Mouse (Mus musculus) MEL (cell line): ENCODE measurements at regions not wholly inside any gene's neighbourhood (a gene's known extent, or its start where the extent isn't known, plus 50 kb on each side); places are given as distances from the start of the nearest gene placed in this dataset.
A peak's percentile ranks its signal among the peaks of the same experiment; 100 is the strongest.

ENCODE experiments used
- DNase-seq: peaks from one replicate; pipeline ENCODE4 v3.0.0; 2011; ENCODE audit warnings: low read depth, low spot score
- H3K27ac ChIP-seq: 2 replicates; pipeline ENCODE4 v1.5.1; 2012; ENCODE audit warnings: low read depth, mild to moderate bottlenecking, control low read depth, low read length, moderate library complexity; ENCODE audit not compliant: control insufficient read depth
- H3K27me3 ChIP-seq, 2 experiments: fragments of 150-350 bp in 1 of 2; sonication (generic) in 1 of 2; 2 replicates each; pipeline ENCODE4 v1.6.1; 2012; ENCODE audit warnings: low read length in 2 of 2, mild to moderate bottlenecking in 2 of 2, improper control_type of control experiment in 1 of 2, moderate library complexity in 1 of 2; ENCODE audit not compliant: insufficient read depth in 2 of 2, control insufficient read depth in 1 of 2
- H3K36me3 ChIP-seq, 2 experiments: 2 replicates each; pipeline ENCODE4 v1.6.1; 2012 to 2014; ENCODE audit warnings: low read length in 2 of 2, improper control_type of control experiment in 1 of 2, inconsistent platforms in 1 of 2, mild to moderate bottlenecking in 1 of 2; ENCODE audit not compliant: insufficient read depth in 2 of 2, control insufficient read depth in 1 of 2
- H3K4me1 ChIP-seq, 2 experiments: fragments of 150-350 bp in 1 of 2; sonication (generic) in 1 of 2; 2 replicates each; pipeline ENCODE4 v1.6.1; 2012; ENCODE audit warnings: low read length in 2 of 2, improper control_type of control experiment in 1 of 2, mild to moderate bottlenecking in 1 of 2; ENCODE audit not compliant: insufficient read depth in 2 of 2, control insufficient read depth in 1 of 2
- H3K4me3 ChIP-seq, 2 experiments: fragments of 150-350 bp in 1 of 2; sonication (generic) in 1 of 2; 2 replicates each; pipeline ENCODE4 v1.5.1; 2012; ENCODE audit warnings: low read depth in 2 of 2, low read length in 2 of 2, mild to moderate bottlenecking in 2 of 2, moderate library complexity in 2 of 2, control low read depth in 1 of 2, improper control_type of control experiment in 1 of 2; ENCODE audit not compliant: control insufficient read depth in 1 of 2, insufficient read depth in 1 of 2
- H3K79me2 ChIP-seq: 2 replicates; pipeline ENCODE4 v1.6.1; 2012; ENCODE audit warnings: mild to moderate bottlenecking, low read length, moderate library complexity; ENCODE audit not compliant: control insufficient read depth, poor library complexity, insufficient read depth
- H3K9ac ChIP-seq: 2 replicates; pipeline ENCODE4 v1.6.1; 2012; ENCODE audit warnings: low read depth, mild to moderate bottlenecking, control low read depth, low read length, moderate library complexity; ENCODE audit not compliant: control insufficient read depth, poor library complexity, severe bottlenecking
- H3K9me3 ChIP-seq: fragments of 150-350 bp; sonication (generic); replicated peaks from 2 replicates; pipeline ENCODE4 v1.6.1; 2012; ENCODE audit warnings: mild to moderate bottlenecking, low read length, improper control_type of control experiment, moderate library complexity; ENCODE audit not compliant: insufficient read depth
- CHD1 ChIP-seq: IDR thresholded peaks from 2 replicates; pipeline ENCODE4 v1.6.1; 2012; ENCODE audit warnings: low read depth, mild to moderate bottlenecking, inconsistent platforms, low read length, improper control_type of control experiment
- CTCF ChIP-seq, 3 experiments: IDR thresholded peaks in 2 of 3; conservative IDR thresholded peaks in 1 of 3; 2 replicates each; pipeline ENCODE4 v1.5.1; 2011 to 2012; ENCODE audit warnings: low read length in 3 of 3, low read depth in 2 of 3, mild to moderate bottlenecking in 2 of 3, improper control_type of control experiment in 1 of 3, inconsistent platforms in 1 of 3, mixed read lengths in 1 of 3, moderate library complexity in 1 of 3; ENCODE audit not compliant: control insufficient read depth in 1 of 3, insufficient read depth in 1 of 3, poor library complexity in 1 of 3, severe bottlenecking in 1 of 3
- GABPA ChIP-seq: IDR thresholded peaks from 2 replicates; pipeline ENCODE4 v1.6.1; 2012; ENCODE audit warnings: low read depth, mild to moderate bottlenecking, inconsistent platforms, low read length, improper control_type of control experiment, moderate library complexity
- POLR2A ChIP-seq, 2 experiments: IDR thresholded peaks; 2 replicates each; pipeline ENCODE4 v1.6.1; 2011 to 2012; ENCODE audit warnings: low read length in 2 of 2, mild to moderate bottlenecking in 2 of 2, control low read depth in 1 of 2, improper control_type of control experiment in 1 of 2, low read depth in 1 of 2, moderate library complexity in 1 of 2; ENCODE audit not compliant: control insufficient read depth in 1 of 2, insufficient read depth in 1 of 2, poor library complexity in 1 of 2
- POLR2AphosphoS2 ChIP-seq: IDR thresholded peaks from 2 replicates; pipeline ENCODE4 v1.6.1; 2011; ENCODE audit warnings: low read length, improper control_type of control experiment
- RAD21 ChIP-seq: IDR thresholded peaks from 2 replicates; pipeline ENCODE4 v1.6.1; 2011; ENCODE audit warnings: mild to moderate bottlenecking, low read depth, low read length, improper control_type of control experiment
- TBP ChIP-seq: IDR thresholded peaks from 2 replicates; pipeline ENCODE4 v1.8.0; 2011; ENCODE audit warnings: low read depth, low read length, improper control_type of control experiment
- UBTF ChIP-seq: IDR thresholded peaks from 2 replicates; pipeline ENCODE4 v1.6.1; 2012; ENCODE audit warnings: low read depth, mild to moderate bottlenecking, inconsistent platforms, low read length, improper control_type of control experiment, moderate library complexity, borderline replicate concordance; ENCODE audit not compliant: insufficient read depth
- ZC3H11A ChIP-seq: IDR thresholded peaks from 2 replicates; pipeline ENCODE4 v1.6.1; 2012; ENCODE audit warnings: low read depth, mild to moderate bottlenecking, inconsistent platforms, low read length, improper control_type of control experiment
- ZKSCAN1 ChIP-seq: IDR thresholded peaks from 2 replicates; pipeline ENCODE4 v1.6.1; 2012; ENCODE audit warnings: low read depth, mild to moderate bottlenecking, inconsistent platforms, low read length, improper control_type of control experiment, moderate library complexity

DNA sequence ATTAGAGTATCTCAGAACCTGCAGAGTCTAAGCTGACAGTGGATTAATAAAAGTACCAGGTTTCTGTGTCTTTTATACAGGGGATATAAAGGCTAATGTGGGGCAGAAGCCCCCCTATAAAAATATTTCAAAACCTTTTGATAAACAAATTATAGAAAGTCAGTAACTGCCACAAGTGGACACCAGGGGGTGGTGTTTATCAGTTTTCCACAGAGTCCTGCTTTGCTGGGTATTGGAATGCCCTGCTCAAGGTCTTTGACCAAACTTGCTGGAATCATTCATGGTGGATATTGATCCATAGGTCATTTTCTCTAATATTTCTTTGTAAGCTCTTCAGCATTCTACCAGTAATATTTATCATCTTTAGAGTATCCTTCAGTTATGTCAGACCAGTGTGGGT lies 51.4 kb downstream of the Scgb1b24 start:
- Histone ChIP-seq H3K4me1 (no peaks in the 10 kb centered on the region), H3K27ac (no peak overlapping the region), H3K27me3 (no peaks in the 10 kb centered on the region), H3K79me2 (no peaks in the 10 kb centered on the region)
- TF ChIP-seq CHD1 (no peak), POLR2A (IDR thresholded peaks at IDR 0.05; ENCODE audit: control insufficient read depth in 1 of 2, insufficient read depth in 1 of 2, low read depth in 1 of 2, low read length in 2 of 2, poor library complexity in 1 of 2) (no peak), CTCF (IDR thresholded peaks at IDR 0.05 in 2 of 3, conservative IDR thresholded peaks at IDR 0.05 in 1 of 3; ENCODE audit: control insufficient read depth in 1 of 3, insufficient read depth in 1 of 3, low read depth in 2 of 3, low read length in 3 of 3, poor library complexity in 1 of 3, severe bottlenecking in 1 of 3) (0 out of 6 replicates have a peak, but pooled peaks of 1 of the 3 experiments have one; percentile 10), ZC3H11A (no peak), UBTF (no peak), POLR2AphosphoS2 (no peak), TBP (no peak), ZKSCAN1 (no peak), RAD21 (peak; percentile 21), GABPA (no peak)
- TF ChIP-seq, all 39 proteins: peak for 2
- no peak overlapping the region for H3K4me3 ChIP-seq
- DNase-seq, result no peak
- no peak overlapping the region for H3K9ac ChIP-seq
- no peaks in the 10 kb centered on the region for H3K36me3 ChIP-seq
- H3K9me3 ChIP-seq, result no peaks in the 10 kb centered on the region
